Mouse (Mus musculus): ENCODE results near the gene Ccnjl. TPM values are rescaled to one million over a fixed set of nuclear protein-coding genes. Genes with fewer than 3 reads are reported as not detected.
A peak's percentile ranks its signal among the peaks of the same experiment; 100 is the strongest.

Gene Ccnjl
- polyA plus RNA-seq, 1 experiment from 2014 or later, result 20.9 TPM

GRCm38 (mm10) chr11:43612834-43613488, 84.4 kb downstream of the Ccnjl start:
- ATAC-seq (ENCODE audit: low read depth), result peak; percentile 73
- H3K9ac ChIP-seq, result peak overlapping the region; percentile 46; the same call in 1 of the 2 replicates
- H3K4me3 ChIP-seq, result no peak overlapping the region
- no peaks in the 10 kb centered on the region for H3K9me3 ChIP-seq
- WGBS, result 26% methylated on average over 12 of the region's 12 CpGs
- H3K4me2 ChIP-seq, result no peak overlapping the region
- peaks cover 32% of the 10 kb centered on the region for H3K4me1 ChIP-seq (replicated peaks)
- no peaks in the 10 kb centered on the region for H3K36me3 ChIP-seq
- no peaks in the 10 kb centered on the region for H3K27me3 ChIP-seq
- peak overlapping the region; percentile 86 for H3K27ac ChIP-seq (replicated peaks)

GRCm38 (mm10) chr11:43617924-43618323, 89.3 kb downstream of the Ccnjl start:
- Histone ChIP-seq H3K36me3 (no peaks in the 10 kb centered on the region), H3K4me2 (no peak overlapping the region), H3K27ac (replicated peaks) (peak overlapping the region; percentile 76), H3K4me1 (replicated peaks) (peaks cover 23% of the 10 kb centered on the region), H3K27me3 (no peaks in the 10 kb centered on the region), H3K9me3 (no peaks in the 10 kb centered on the region), H3K4me3 (no peak overlapping the region), H3K9ac (no peak overlapping the region)
- peak; percentile 68; the same call in 1 of the 2 replicates for ATAC-seq (ENCODE audit: low read depth)
- 22% methylated on average over 5 of the region's 5 CpGs for WGBS

- WGBS, result 44% methylated on average over 7 of the region's 7 CpGs
- Histone ChIP-seq H3K4me1 (replicated peaks) (peaks cover 19% of the 10 kb centered on the region), H3K36me3 (no peaks in the 10 kb centered on the region), H3K4me2 (no peak overlapping the region), H3K9ac (no peak overlapping the region), H3K27me3 (no peaks in the 10 kb centered on the region), H3K27ac (replicated peaks) (peak overlapping the region; percentile 76), H3K9me3 (no peaks in the 10 kb centered on the region), H3K4me3 (no peak overlapping the region)
- ATAC-seq (ENCODE audit: low read depth), result peak; percentile 71
Observed at GRCm38 (mm10) chr11:43618403-43618802, 89.8 kb downstream of the Ccnjl start.

GRCm38 (mm10) chr11:43621769-43622168, 93.2 kb downstream of the Ccnjl start:
- Histone ChIP-seq H3K9me3 (no peaks in the 10 kb centered on the region), H3K27ac (replicated peaks) (no peak overlapping the region), H3K36me3 (no peaks in the 10 kb centered on the region), H3K27me3 (no peaks in the 10 kb centered on the region), H3K4me1 (replicated peaks) (peaks cover 28% of the 10 kb centered on the region), H3K9ac (no peak overlapping the region), H3K4me2 (no peak overlapping the region), H3K4me3 (no peak overlapping the region)
- no peak for ATAC-seq (ENCODE audit: low read depth)
- 83% methylated on average over 5 of the region's 5 CpGs for WGBS

GRCm38 (mm10) chr11:43624341-43624740, 95.8 kb downstream of the Ccnjl start:
- Histone ChIP-seq H3K9me3 (no peaks in the 10 kb centered on the region), H3K4me1 (replicated peaks) (peaks cover 17% of the 10 kb centered on the region), H3K4me3 (no peak overlapping the region), H3K4me2 (no peak overlapping the region), H3K36me3 (no peaks in the 10 kb centered on the region), H3K9ac (no peak overlapping the region), H3K27ac (replicated peaks) (no peak overlapping the region), H3K27me3 (no peaks in the 10 kb centered on the region)
- 100% methylated on average over 1 of the region's 1 CpGs for WGBS
- ATAC-seq (ENCODE audit: low read depth), result no peak

- Histone ChIP-seq H3K4me3 (0 out of 2 replicates have a peak overlapping the region, but pooled peaks have one; percentile 13), H3K36me3 (no peaks in the 10 kb centered on the region), H3K4me1 (replicated peaks) (peaks cover 17% of the 10 kb centered on the region), H3K9me3 (no peaks in the 10 kb centered on the region), H3K4me2 (peak overlapping the region; percentile 46), H3K9ac (peak overlapping the region; percentile 44), H3K27me3 (no peaks in the 10 kb centered on the region), H3K27ac (replicated peaks) (peak overlapping the region; percentile 38; the same call in 1 of the 2 replicates)
- 0 out of 2 replicates have a peak, but pooled peaks have one; percentile 44 for ATAC-seq (ENCODE audit: low read depth)
- 10% methylated on average over 12 of the region's 12 CpGs for WGBS
Observed at GRCm38 (mm10) chr11:43626300-43626926, 97.8 kb downstream of the Ccnjl start.

GRCm38 (mm10) chr11:43626927-43627645, 98.5 kb downstream of the Ccnjl start:
- 0 out of 2 replicates have a peak overlapping the region, but pooled peaks have one; percentile 13 for H3K4me3 ChIP-seq
- H3K9ac ChIP-seq, result peak overlapping the region; percentile 44
- H3K4me2 ChIP-seq, result peak overlapping the region; percentile 46
- no peaks in the 10 kb centered on the region for H3K27me3 ChIP-seq
- H3K36me3 ChIP-seq, result no peaks in the 10 kb centered on the region
- H3K27ac ChIP-seq (replicated peaks), result peak overlapping the region; percentile 38; the same call in 1 of the 2 replicates
- WGBS, result 26% methylated on average over 18 of the region's 18 CpGs
- no peak for ATAC-seq (ENCODE audit: low read depth)
- no peaks in the 10 kb centered on the region for H3K9me3 ChIP-seq
- H3K4me1 ChIP-seq (replicated peaks), result peaks cover 17% of the 10 kb centered on the region

GRCm38 (mm10) chr11:43631645-43632044, 103.1 kb downstream of the Ccnjl start:
- H3K27ac ChIP-seq (replicated peaks), result no peak overlapping the region
- peaks cover 25% of the 10 kb centered on the region for H3K4me1 ChIP-seq (replicated peaks)
- H3K9ac ChIP-seq, result no peak overlapping the region
- ATAC-seq (ENCODE audit: low read depth), result no peak
- H3K27me3 ChIP-seq, result no peaks in the 10 kb centered on the region
- H3K4me2 ChIP-seq, result no peak overlapping the region
- H3K36me3 ChIP-seq, result no peaks in the 10 kb centered on the region
- H3K9me3 ChIP-seq, result no peaks in the 10 kb centered on the region
- WGBS, result 92% methylated on average over 9 of the region's 9 CpGs
- no peak overlapping the region for H3K4me3 ChIP-seq

GRCm38 (mm10) chr11:43632566-43632965, 104.0 kb downstream of the Ccnjl start:
- ATAC-seq (ENCODE audit: low read depth), result no peak
- H3K4me3 ChIP-seq, result no peak overlapping the region
- no peaks in the 10 kb centered on the region for H3K9me3 ChIP-seq
- H3K36me3 ChIP-seq, result no peaks in the 10 kb centered on the region
- H3K4me1 ChIP-seq (replicated peaks), result peaks cover 16% of the 10 kb centered on the region
- H3K9ac ChIP-seq, result no peak overlapping the region
- H3K4me2 ChIP-seq, result no peak overlapping the region
- 75% methylated on average over 4 of the region's 4 CpGs for WGBS
- no peak overlapping the region for H3K27ac ChIP-seq (replicated peaks)
- no peaks in the 10 kb centered on the region for H3K27me3 ChIP-seq

- Histone ChIP-seq H3K9me3 (no peaks in the 10 kb centered on the region), H3K27ac (replicated peaks) (peak overlapping the region; percentile 64; the same call in 1 of the 2 replicates), H3K27me3 (no peaks in the 10 kb centered on the region), H3K4me3 (no peak overlapping the region), H3K9ac (no peak overlapping the region), H3K4me2 (no peak overlapping the region), H3K36me3 (no peaks in the 10 kb centered on the region), H3K4me1 (replicated peaks) (peaks cover 16% of the 10 kb centered on the region)
- 82% methylated on average over 6 of the region's 6 CpGs for WGBS
- peak; percentile 13; the same call in 1 of the 2 replicates for ATAC-seq (ENCODE audit: low read depth)
Observed at GRCm38 (mm10) chr11:43633165-43633564, 104.6 kb downstream of the Ccnjl start.

GRCm38 (mm10) chr11:43633658-43634401, 105.2 kb downstream of the Ccnjl start:
- WGBS, result 16% methylated on average over 19 of the region's 19 CpGs
- peaks cover 16% of the 10 kb centered on the region for H3K4me1 ChIP-seq (replicated peaks)
- peak overlapping the region; percentile 64 for H3K27ac ChIP-seq (replicated peaks)
- H3K27me3 ChIP-seq, result no peaks in the 10 kb centered on the region
- peak; percentile 72 for ATAC-seq (ENCODE audit: low read depth)
- H3K9me3 ChIP-seq, result no peaks in the 10 kb centered on the region
- peak overlapping the region; percentile 33 for H3K4me2 ChIP-seq
- H3K9ac ChIP-seq, result peak overlapping the region; percentile 38; the same call in 1 of the 2 replicates
- H3K36me3 ChIP-seq, result no peaks in the 10 kb centered on the region
- no peak overlapping the region for H3K4me3 ChIP-seq

Measured in neural tube, embryonic 13.5 days (tissue).